ENCODE assay signal across 8 mouse cellular contexts in genomic region chr7:116701466-116702342, GRCm38 (mm10).
A peak's percentile ranks its signal among the peaks of the same experiment; 100 is the strongest.
DNase-seq lines count a peak whose midpoint lies in the region; ATAC-seq and TF ChIP-seq lines count a peak whose summit lies in the region.

No protein-coding gene starts in this region.

- TF ChIP-seq EP300 in liver, postnatal 0 days (IDR thresholded peaks at IDR 0.05; ENCODE audit: low read depth) = no peak

- H3K4me3 ChIP-seq in heart, embryonic 16.5 days (ENCODE audit: low read length) = no peak overlapping the region
- no peak overlapping the region for H3K4me3 ChIP-seq in liver, postnatal 0 days (ENCODE audit: low read depth, low read length)
- H3K4me3 ChIP-seq in olfactory bulb, adult 2 months (ENCODE audit: insufficient read depth, low read depth, low read length) = no peak overlapping the region
- no peak overlapping the region for H3K4me3 ChIP-seq in thymus, adult 2 months (ENCODE audit: control insufficient read depth, insufficient read depth, low read length)

- H3K9ac ChIP-seq in heart, embryonic 16.5 days (ENCODE audit: low read length) = no peak overlapping the region
- no peak overlapping the region for H3K9ac ChIP-seq in liver, postnatal 0 days (replicated peaks)

- H3K4me1 ChIP-seq in heart, embryonic 16.5 days (ENCODE audit: control insufficient read depth, insufficient read depth, low read length) = peaks cover 2% of the 10 kb centered on the region; the same call in 1 of the 2 replicates
- no peaks in the 10 kb centered on the region for H3K4me1 ChIP-seq in liver, postnatal 0 days (ENCODE audit: insufficient read depth)
- no peaks in the 10 kb centered on the region for H3K4me1 ChIP-seq in olfactory bulb, adult 2 months (ENCODE audit: control insufficient read depth, insufficient read depth, low read length)
- H3K4me1 ChIP-seq in thymus, adult 2 months (replicated peaks; ENCODE audit: control insufficient read depth, insufficient read depth, low read length) = no peaks in the 10 kb centered on the region

- no peaks in the 10 kb centered on the region for H3K27me3 ChIP-seq in heart, embryonic 16.5 days (ENCODE audit: control insufficient read depth, insufficient read depth, low read length)
- H3K27me3 ChIP-seq in liver, postnatal 0 days (ENCODE audit: insufficient read depth, low read length) = no peaks in the 10 kb centered on the region
- no peaks in the 10 kb centered on the region for H3K27me3 ChIP-seq in thymus, adult 2 months (ENCODE audit: control insufficient read depth, insufficient read depth, low read length)

- no peaks in the 10 kb centered on the region for H3K36me3 ChIP-seq in heart, embryonic 16.5 days (ENCODE audit: control insufficient read depth, insufficient read depth)
- no peaks in the 10 kb centered on the region for H3K36me3 ChIP-seq in liver, postnatal 0 days (replicated peaks; ENCODE audit: insufficient read depth, low read length)
- no peaks in the 10 kb centered on the region for H3K36me3 ChIP-seq in thymus, adult 2 months (ENCODE audit: control insufficient read depth, insufficient read depth, low read length)

- peak; percentile 14 for DNase-seq in 3134 (ENCODE audit: extremely low read depth, insufficient read length, low spot score)
- DNase-seq in adrenal gland, postnatal 25 days = peak; percentile 75
- DNase-seq in fibroblast of lung, adult 2 months (ENCODE audit: low read depth) = peak; percentile 18
- peak; percentile 87 for DNase-seq in kidney, postnatal 14 days
- peak; percentile 75 for DNase-seq in liver, postnatal 0 days
- DNase-seq in thymus, adult 2 months = peak; percentile 37

- 0 out of 2 replicates have a peak, but pooled peaks cover 10% of the 10 kb centered on the region for H3K9me3 ChIP-seq in heart, embryonic 16.5 days (replicated peaks; ENCODE audit: control insufficient read depth, low read length)
- peaks cover 2% of the 10 kb centered on the region; the same call in 1 of the 2 replicates for H3K9me3 ChIP-seq in liver, postnatal 0 days (ENCODE audit: low read length)

- WGBS in heart, embryonic 16.5 days = 41% methylated on average over 14 of the region's 14 CpGs
- WGBS in liver, postnatal 0 days (ENCODE audit: insufficient replicate concordance) = 36% methylated on average over 14 of the region's 14 CpGs
- WGBS in olfactory bulb, adult 2 months = 35% methylated on average over 14 of the region's 14 CpGs
- WGBS in thymus, adult 2 months = 44% methylated on average over 14 of the region's 14 CpGs

- no peak for TF ChIP-seq POLR2A in olfactory bulb, adult 2 months (IDR thresholded peaks at IDR 0.05; ENCODE audit: insufficient read depth, low read depth, low read length)
- no peak for TF ChIP-seq POLR2A in thymus, adult 2 months (IDR thresholded peaks at IDR 0.05; ENCODE audit: control insufficient read depth, extremely low read depth, insufficient read depth, low read length, poor library complexity)

- H3K27ac ChIP-seq in heart, embryonic 16.5 days (ENCODE audit: low read length) = peak overlapping the region; percentile 51; the same call in 1 of the 2 replicates
- no peak overlapping the region for H3K27ac ChIP-seq in liver, postnatal 0 days (ENCODE audit: low read depth)
- H3K27ac ChIP-seq in olfactory bulb, adult 2 months (ENCODE audit: insufficient read depth, low read depth, low read length) = no peak overlapping the region
- no peak overlapping the region for H3K27ac ChIP-seq in thymus, adult 2 months (ENCODE audit: control insufficient read depth, insufficient read depth, low read length)

- no peak overlapping the region for H3K4me2 ChIP-seq in heart, embryonic 16.5 days (ENCODE audit: low read depth, low read length)
- H3K4me2 ChIP-seq in liver, postnatal 0 days (ENCODE audit: low read depth, low read length) = no peak overlapping the region

- ATAC-seq in heart, embryonic 16.5 days (replicated peaks; ENCODE audit: extremely low read depth, insufficient read depth, low FRiP score) = peak; percentile 58
- ATAC-seq in liver, postnatal 0 days = no peak

- peak; percentile 84 for TF ChIP-seq CTCF in liver, postnatal 0 days (IDR thresholded peaks at IDR 0.05; ENCODE audit: low read depth)
- TF ChIP-seq CTCF in olfactory bulb, adult 2 months (IDR thresholded peaks at IDR 0.05; ENCODE audit: insufficient read depth, low read depth, low read length) = peak; percentile 85
- TF ChIP-seq CTCF in thymus, adult 2 months (IDR thresholded peaks at IDR 0.05; ENCODE audit: borderline replicate concordance, control insufficient read depth, extremely low read depth, insufficient read depth, low read length, poor library complexity) = peak; percentile 58; the same call in 1 of the 2 replicates

Comparison
In these comparisons a context has a peak if more than half of its experiments do, and no peak if none do; other contexts are left out.
1. DNase-seq: peak in every context shown above with its lines; median percentile 87 in kidney, postnatal 14 days; 75 in adrenal gland, postnatal 25 days; 75 in liver, postnatal 0 days; 37 in thymus, adult 2 months; 18 in fibroblast of lung, adult 2 months; 14 in 3134.